Mouse (Mus musculus): ENCODE results near the gene Tex9.

The Tex9 gene

DNA sequence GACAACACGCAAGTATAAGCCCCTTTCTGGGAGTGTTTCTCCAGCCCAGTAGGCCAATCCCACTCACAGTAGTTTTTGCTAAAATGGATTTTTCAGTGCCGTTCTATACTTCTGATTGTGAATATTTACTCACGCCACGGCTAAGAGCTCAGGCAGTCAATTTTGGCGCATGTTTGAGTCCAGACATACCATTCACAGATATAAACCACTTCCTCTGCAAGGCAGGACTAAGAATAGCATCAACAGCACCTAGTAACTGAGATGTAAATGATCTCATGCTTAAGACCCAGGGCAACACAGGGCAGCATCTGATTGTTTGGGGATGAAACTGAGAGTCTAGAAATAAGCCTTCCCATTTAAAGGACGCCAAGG lies at the start of gene Tex9:
Tex9 (minus strand) TSS at position 19 of the 372 bp plus-strand sequence.
- in situ Hi-C loops (cut with MboI, MseI) = loop anchor here (5.0 kb wide), 1 partner anchor 35 kb away; no protein-coding TSS in a partner anchor

DNA sequence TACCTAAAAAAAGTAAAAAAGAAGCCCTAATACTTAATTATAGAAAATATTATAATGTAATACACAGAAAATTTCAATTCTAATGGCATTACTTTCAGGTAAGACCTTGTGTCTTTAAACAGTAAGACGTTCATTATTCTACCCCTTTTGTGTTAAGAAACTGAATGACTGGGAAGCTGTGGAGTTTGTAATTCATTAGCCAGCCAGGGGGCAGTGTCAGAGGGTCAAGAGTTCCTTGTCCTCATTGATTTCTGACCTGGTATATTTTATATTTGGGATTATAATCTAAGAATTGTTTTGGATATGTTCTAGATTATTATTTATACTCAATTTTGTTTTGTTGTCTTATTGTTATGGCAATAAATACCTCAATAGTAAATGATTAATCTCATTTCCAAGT lies 45.1 kb upstream of the Tex9 start:
- in situ Hi-C loops (cut with MboI, MseI) = no loop called here

DNA sequence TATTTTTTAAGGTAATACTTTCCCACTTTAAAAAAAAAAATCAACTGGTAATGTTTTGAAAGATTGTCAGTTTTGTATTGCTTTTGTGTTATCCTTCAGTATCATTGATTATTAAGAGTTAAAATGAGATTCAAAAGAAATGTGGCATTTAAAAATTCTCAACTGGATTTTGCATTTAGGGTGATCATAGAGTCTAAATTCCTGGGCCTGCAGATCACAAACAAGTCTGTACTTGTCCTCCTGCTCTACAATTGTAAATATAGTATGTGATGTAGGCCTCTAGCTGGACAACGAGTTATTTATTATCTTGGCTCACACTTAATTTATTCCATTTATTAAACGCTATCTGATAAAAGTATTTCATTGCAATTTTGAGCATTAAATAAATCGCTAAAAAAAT lies 43.4 kb upstream of the Tex9 start:
- in situ Hi-C loops (cut with MboI, MseI) = no loop called here

DNA sequence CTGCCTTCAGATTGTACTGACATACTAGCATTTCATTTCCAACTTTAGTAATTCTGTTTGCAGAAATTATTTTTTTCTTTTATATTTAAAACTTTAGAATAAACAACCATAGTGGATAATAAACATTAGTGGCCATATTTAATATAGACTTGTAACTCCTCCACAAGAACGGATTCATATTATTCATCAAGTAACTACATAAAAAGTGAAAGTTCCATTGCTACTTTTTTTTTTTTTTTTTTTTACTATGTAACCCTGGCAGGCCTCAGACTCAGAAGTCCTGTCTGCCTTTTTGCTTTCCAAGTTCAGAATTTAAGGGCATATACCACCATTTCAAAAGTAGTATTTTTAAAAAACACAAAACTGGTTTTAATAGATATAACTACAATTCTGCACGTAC lies 43.0 kb upstream of the Tex9 start:
- in situ Hi-C loops (cut with MboI, MseI) = no loop called here

DNA sequence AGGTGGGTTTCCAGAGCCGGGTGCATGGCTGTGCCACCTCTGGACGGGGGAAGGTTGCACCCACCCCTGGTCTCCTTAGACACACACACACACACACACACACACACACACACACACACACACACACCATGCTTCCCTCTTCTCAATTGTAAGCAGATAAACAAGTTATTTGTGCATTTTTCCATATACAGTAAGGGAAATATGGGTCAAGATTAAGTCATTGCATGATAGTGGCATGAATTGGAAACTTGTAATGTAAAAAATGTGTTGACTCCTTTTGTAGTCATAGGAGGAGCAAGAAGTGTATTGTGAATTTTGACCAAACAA lies 41.0 kb upstream of the Tex9 start:
- in situ Hi-C loops (cut with MboI, MseI) = no loop called here

DNA sequence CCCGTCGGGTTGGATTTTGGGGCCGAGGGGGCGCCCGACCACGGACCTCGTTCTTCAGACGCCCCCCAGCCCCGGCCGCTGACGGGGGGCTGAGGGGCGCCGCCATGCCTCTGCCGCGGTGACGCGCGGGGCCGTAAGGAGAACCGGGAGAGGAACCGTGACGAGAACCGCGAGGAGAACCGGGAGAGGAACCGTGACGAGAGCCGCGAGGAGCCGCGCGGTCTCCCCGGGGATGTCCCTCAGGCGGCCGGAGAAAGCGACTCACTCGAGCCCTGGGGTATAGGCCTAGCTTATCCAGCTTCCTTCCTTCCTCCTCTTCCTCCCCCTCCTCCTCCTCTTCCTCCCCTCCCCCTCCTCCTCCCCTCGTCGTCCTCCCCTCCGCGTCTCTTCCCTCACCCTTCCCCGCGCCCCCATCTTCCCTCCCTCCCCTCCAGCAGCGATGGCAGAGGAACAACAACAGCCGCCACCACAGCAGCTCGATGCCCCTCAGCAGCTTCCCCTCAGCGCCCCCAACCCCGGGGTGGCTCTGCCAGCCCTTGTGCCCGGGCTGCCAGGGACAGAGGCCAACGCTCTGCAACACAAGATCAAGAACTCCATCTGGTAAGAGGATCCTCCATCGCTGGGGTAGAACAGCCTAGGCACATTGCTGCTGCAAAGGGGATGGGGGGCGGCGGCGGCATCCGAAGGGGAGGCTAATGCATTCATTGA lies 40.5 kb upstream of the Tex9 start:
- in situ Hi-C loops (cut with MboI, MseI) = no loop called here

DNA sequence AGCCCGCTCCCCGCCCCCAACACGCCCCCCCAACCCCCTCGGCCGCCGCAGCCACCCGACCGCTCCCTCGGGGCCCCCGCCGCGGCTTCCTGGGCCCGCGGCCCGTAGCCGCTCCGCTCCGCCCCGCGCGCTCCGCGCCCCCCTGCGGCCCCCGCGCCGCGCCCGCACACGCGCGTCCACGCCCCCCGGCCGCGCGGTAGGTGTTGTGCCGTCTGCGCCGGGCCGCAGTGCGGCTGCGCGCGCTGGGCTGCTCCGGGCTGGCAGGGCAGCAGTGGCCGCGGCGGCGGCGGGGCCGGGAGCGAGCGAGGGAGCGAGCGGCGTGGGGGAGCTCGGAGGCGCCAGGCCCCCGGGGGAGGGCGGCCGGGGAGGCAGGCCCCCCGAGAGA lies 40.0 kb upstream of the Tex9 start, which contains the start of gene Rfx7:
Rfx7 (plus strand) TSS at position 245 of the 385 bp plus-strand sequence.
- in situ Hi-C loops (cut with MboI, MseI) = no loop called here

DNA sequence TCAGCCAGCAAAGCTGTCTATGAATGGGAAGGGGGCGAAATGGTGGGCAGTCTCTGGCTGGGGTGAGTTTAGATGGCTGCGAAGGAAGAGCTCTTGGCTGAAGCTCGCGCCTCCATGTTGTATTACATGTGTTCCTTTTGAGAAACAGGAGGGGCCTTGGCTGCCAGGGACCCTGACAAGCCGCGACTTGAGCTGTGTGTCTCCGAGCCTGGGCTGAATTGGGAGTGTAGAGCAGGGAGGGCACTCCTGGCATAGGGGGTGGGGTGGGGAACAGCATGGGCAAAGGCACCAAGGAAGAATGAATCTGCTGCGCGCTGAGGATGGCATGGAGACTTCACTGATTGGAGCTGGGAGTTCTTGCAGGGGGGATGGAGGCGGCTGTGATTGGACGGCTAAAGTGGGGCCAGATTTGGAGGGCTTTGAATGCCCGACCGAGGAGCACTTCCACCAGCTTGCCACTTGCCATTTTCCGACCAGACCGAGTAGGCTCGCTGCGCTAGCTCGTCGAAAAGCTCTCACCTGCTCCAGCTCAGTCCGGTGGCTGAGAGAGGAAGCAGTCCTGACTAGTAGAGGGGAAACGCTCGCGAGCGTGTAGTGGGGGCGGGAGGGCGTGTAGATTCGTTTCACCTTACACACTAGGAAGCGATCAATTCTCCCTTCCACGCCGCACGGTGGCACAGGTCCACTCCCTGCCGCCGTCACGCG lies 39.4 kb upstream of the Tex9 start:
- in situ Hi-C loops (cut with MboI, MseI) = no loop called here

DNA sequence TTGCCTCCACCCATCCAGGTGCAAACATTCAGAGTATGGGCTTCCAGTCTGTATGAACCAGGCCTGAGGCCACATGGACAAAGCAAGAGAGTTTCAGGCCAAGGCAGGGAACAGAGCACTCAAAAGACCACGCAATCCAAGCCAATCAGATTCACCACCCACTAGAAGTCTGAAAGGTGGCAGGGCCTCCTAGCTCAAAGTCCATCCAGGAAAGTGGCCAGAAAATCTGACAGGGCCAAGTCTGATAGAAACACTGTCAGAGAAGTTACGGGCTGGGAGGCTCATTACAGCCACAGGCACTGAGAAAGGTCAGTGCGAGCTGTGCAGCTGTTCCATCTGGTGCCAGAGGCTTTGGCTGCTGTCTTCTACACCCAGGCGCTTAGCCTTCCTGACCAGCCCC lies 38.8 kb upstream of the Tex9 start:
- in situ Hi-C loops (cut with MboI, MseI) = no loop called here

DNA sequence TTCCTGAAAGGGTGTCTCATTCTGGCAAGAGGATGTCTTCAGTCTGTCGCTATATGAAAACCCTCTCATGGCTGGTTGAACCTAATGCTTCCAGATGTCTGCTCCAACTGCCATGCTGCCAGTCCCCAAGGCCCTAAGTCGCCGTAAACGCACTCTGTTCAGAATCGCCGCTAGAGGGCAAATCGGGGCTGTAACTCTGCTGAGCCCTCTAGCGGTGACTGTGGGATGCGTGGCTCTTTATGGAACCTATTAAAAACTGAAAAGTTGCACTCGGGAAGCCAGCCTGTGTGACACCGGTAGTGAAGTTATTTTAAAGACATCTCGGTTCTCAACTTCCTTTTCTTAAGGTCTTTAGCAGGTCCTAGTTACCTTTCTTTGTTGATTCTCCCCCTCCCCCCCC lies 38.2 kb upstream of the Tex9 start:
- in situ Hi-C loops (cut with MboI, MseI) = no loop called here

DNA sequence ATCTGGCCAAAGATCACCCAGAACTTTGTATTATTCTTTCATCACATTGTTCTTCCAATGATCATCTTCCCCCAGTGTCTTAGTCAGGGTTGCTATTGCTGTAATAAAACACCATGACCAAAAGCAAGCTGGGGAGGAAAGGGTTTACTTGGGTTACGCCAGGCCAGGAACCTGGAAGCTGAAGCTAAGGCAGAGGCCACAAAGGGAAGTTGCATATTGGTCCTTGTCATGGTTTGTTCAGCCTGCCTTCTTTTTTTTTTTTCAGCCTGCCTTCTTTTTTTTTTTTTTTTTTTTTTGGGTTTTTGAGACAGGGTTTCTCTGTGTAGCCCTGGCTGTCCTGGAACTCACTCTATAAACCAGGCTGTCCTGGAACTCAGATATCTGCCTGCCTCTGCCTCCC lies 34.1 kb upstream of the Tex9 start:
- in situ Hi-C loops (cut with MboI, MseI) = loop anchor here (5.0 kb wide), 1 partner anchor 34 kb away; the partner anchor contains the start of gene Tex9

DNA sequence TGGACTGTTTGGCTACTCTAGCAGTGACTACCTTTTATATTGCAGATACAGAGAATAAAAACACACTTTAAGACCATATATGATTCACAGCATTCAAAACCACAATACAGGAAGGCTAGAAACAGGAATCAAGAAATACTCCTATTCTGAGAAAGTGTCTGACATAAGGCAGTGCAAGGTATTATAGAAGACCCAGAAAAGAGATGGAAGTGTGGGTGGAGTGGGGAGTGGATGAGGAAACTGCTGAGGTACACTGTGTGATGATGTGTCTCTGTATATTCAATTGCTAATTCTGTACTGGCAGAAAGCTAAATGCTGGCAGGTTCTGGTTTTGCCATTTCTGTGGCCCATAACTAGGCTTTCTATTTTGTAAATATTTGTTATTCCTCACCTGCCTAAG lies 28.8 kb upstream of the Tex9 start:
- in situ Hi-C loops (cut with MboI, MseI) = loop anchor here (5.0 kb wide), 1 partner anchor 54 kb away; no protein-coding TSS in a partner anchor

DNA sequence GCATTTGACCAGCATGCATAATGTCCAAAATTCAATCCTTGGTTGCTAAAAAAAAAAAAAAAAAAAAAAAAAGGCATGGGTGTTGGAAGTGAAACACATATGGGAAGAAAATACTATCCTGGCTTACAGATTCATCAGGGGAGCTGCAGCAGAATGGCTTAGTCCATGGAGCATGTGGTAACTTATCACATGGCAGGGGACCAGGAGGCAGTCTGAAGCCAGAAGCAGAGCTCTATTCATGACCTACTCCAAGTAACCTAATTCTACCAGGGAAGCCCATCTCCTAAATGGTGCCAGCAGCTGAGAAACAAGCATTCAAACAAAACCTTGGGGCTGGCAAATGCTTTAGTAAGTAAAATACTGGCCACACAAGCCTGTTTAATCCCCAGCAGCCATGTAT lies 27.2 kb upstream of the Tex9 start:
- in situ Hi-C loops (cut with MboI, MseI) = no loop called here

DNA sequence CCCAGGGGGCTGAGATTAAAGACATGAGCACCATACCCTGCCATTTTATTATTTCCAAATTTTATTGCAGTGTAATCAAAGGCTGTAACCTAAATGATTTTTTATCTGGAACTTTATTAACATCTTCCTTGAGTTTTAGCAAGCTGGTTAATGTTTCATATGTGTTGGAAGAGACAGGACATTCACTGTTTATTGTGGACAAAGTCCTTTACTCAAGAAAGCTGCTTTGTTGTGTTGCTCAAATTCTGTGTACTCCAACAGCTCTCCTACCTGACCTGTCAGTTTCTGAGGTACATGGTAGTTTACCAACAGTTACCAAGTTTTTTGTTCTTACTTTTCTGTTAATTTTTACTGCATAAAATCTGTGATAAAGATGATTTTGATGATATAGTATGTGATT lies 23.4 kb upstream of the Tex9 start:
- in situ Hi-C loops (cut with MboI, MseI) = no loop called here

DNA sequence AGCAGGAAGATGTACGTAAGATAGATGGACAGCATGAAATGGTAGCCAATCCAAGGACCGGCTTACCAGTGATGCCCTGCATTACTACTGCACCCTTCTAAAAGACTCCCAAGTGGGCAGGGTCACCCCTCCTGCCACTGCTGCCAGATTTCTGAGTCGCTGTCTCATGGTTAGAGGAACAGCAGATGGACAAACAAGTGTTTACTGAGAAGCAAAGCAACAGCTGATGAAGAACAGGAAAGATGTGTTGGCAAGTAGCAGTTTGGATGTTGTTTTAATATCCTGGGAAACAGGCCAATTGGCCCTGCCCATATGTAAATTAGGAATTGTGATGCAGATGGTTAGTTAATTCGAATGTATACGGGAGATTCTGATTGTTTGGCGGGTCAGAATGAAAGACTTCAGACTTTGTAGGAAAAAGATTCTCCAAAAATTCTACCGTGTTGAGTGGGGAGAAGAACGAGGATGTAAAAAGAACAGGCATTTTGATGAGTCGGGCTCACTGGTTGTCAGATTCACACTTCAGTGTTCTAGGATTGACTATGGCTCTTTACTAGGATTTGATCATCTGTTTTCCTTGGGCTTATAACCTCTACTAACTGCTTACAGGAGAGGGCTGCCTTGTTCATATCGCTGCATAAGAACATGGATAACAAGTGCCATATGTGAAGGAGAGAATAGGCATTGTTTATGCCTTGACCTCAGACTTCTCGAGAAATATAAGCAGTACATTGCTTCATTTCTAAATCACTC lies 20.4 kb upstream of the Tex9 start:
- in situ Hi-C loops (cut with MboI, MseI) = no loop called here

DNA sequence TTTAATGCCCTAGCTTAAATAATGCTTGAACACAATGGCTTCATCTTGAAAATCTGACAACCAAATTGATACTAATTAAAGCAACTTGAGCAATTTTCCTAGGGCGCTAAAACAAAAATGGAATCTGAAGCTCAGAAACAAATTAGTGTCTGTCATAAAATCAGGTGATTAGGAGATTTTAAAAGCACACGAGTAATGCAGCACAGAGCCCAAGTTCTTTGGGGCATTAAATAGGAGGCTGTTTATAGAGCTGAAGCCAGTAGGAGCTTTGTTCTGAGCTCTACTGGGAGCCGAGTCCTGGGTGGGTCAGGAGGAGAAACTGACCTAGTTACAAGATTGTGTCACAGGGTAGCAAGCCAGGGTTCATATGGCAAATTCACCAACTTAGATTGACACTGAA lies 5.2 kb upstream of the Tex9 start:
- in situ Hi-C loops (cut with MboI, MseI) = no loop called here

DNA sequence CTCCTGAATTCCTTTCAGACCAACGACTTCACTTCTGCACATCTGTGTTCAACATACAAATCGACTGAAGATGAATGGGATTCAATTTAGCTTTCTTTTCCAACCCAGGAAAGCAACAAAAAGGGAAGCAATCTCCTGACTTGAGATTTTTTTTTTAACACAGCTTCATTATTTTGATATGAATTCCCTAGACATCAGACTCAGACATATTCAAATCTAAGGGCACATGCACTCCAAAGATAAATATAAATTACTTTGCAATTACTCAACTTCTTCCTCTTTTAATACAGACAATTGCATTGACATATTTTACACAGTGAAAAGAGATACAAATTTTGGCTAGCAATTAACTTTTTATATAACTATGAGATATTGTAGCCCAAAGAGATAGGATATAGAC lies 4.7 kb upstream of the Tex9 start:
- in situ Hi-C loops (cut with MboI, MseI) = no loop called here

DNA sequence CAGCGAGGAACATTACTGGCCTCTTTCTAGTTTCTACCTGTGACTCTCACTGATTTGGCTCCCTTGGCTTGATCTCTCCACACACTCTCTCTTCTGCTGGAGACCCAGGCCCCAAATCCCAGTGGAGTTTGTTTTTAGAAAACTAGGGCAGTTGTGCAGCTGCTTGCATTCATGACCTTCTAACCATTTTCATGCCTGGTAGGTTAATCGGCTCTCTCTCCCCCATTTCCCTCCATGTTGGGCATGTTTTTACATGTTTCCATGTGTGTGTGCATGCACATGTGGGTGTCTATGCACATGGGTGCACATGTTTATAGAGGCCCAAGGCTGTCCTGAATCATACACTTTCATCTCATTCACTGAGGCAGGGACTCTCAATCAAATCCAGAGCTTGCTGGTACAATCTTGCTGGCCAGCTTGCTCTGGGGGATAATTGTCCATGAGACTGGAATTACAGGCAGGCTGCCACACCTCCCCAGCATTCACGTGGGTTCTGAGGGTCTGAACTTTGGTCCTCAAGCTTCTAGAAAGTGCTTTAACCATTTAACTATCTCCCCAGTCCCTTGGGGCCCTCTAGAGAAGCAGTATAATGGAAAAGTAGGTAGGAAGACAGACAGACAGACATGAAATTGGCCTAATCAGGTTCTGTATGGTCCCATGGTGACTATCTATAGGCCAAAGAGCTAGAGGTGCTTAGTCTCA lies 2.1 kb upstream of the Tex9 start:
- in situ Hi-C loops (cut with MboI, MseI) = loop anchor here (5.0 kb wide), 1 partner anchor 33 kb away; no protein-coding TSS in a partner anchor

DNA sequence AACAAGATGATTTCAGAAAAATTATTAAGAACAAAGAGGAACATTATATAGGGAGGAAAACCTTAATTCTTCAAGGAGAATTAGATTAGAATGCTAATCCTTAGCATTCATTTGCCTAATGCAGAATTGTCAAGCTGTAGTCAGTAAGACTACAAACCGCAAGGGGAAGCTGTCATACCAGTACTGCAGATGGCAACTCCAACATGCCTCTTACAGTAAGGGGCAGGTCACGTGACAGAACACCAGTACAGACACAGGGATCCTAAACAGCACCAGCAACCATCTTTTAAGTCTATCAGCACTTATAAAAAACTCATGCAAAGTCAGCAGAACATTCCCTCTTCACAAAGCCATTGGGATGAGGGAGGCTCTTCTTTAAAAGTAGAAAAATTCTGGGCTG lies 1.5 kb upstream of the Tex9 start:
- in situ Hi-C loops (cut with MboI, MseI) = loop anchor here (5.0 kb wide), 1 partner anchor 34 kb away; no protein-coding TSS in a partner anchor

DNA sequence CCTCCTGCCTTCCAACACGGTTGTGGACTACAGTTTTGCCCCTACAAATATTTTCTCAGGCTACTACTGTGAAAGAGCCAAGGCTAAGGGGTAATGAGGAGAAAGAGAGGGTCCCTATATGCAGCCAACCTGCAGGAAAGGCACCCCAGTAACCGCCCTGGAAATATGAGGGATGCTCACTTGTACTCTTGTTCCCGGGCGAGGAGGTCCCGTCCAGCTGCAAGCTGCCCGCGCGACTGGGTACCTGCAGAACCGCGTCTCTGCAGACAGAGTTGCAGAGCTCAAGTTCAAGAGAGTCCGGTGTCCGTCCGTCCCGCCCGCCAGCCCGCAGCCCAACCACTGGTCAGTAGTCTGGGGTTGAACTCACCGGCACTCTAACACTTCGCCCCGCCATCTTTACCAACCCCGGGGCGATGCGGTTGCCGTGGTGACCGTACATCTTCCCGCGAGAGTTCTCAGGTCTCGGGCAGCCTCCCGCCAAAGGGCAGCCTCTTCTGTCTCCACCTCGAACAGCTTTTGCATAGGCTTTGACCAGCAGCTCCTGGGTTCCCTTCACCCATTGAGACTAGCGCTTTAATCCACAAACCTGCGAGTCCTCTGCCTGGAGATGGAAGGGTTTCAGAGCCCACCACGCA lies 336 bp downstream of the Tex9 start:
- in situ Hi-C loops (cut with MboI, MseI) = loop anchor here (5.0 kb wide), 1 partner anchor 36 kb away; no protein-coding TSS in a partner anchor

DNA sequence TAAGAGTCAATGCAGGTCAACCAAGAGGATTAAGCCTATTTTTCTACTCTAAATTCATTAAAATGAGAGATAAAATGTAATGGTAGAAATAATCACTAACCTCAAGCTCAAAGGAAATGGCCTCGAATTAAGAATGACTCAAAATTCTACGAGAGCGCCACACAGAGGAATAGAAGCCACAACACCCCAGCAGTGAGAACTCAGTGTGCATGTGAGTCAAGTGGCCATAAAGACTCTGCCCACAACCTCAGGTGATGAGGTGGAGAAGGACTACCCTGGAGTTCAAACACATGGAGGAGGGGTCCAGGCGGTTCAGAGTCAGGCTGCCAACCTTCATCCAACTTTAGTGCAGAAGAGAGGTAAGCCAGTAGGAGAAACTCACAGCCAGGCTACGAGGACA lies 2.9 kb downstream of the Tex9 start:
- in situ Hi-C loops (cut with MboI, MseI) = no loop called here
